Comparison of ENCODE assay signal across 22 mouse cellular contexts in genomic region chr1:50622870-50623607, GRCm38 (mm10).
DNase-seq lines count a peak whose midpoint lies in the region; ATAC-seq and TF ChIP-seq lines count a peak whose summit lies in the region.
"Had no signal": no experiment of that assay in that cellular context is flagged by ENCODE, and none has a peak within 500 bp of the region (broad histone marks: within the 10 kb centered on the region; RNA-seq: fewer than 3 reads in every experiment).

No protein-coding gene starts in this region.

- no peak overlapping the region for H3K4me3 ChIP-seq in limb, embryonic 11.5 days (ENCODE audit: low read depth, low read length)
- H3K4me3 ChIP-seq in limb, embryonic 10.5 days, result no peak overlapping the region
- no peak overlapping the region for H3K4me3 ChIP-seq in midbrain, embryonic 14.5 days (replicated peaks; ENCODE audit: low read depth, low read length)
- no peak overlapping the region for H3K4me3 ChIP-seq in midbrain, postnatal 0 days (ENCODE audit: low read depth, low read length)
- no peak overlapping the region for H3K4me3 ChIP-seq in neural tube, embryonic 13.5 days
- H3K4me3 ChIP-seq: embryonic facial prominence, embryonic 12.5 days; heart, embryonic 12.5 days; limb, embryonic 15.5 days had no signal

- H3K27ac ChIP-seq in limb, embryonic 11.5 days (replicated peaks; ENCODE audit: low read depth, low read length), result no peak overlapping the region
- no peak overlapping the region for H3K27ac ChIP-seq in limb, embryonic 10.5 days
- no peak overlapping the region for H3K27ac ChIP-seq in midbrain, embryonic 14.5 days (replicated peaks; ENCODE audit: low read depth, low read length)
- H3K27ac ChIP-seq in midbrain, postnatal 0 days (ENCODE audit: low read depth, low read length), result no peak overlapping the region
- peak overlapping the region; percentile 50 for H3K27ac ChIP-seq in neural tube, embryonic 13.5 days (replicated peaks)
- H3K27ac ChIP-seq: embryonic facial prominence, embryonic 12.5 days; limb, embryonic 15.5 days; liver, embryonic 14.5 days had no signal

- 20% methylated on average over 5 of the region's 5 CpGs for WGBS in limb, embryonic 11.5 days
- 46% methylated on average over 5 of the region's 5 CpGs for WGBS in limb, embryonic 10.5 days
- WGBS in midbrain, embryonic 14.5 days, result 51% methylated on average over 5 of the region's 5 CpGs
- whole genome bisulfite sequencing in midbrain, postnatal 0 days, result 59% methylated on average over 5 of the region's 5 CpGs
- WGBS in neural tube, embryonic 13.5 days, result 37% methylated on average over 5 of the region's 5 CpGs

- ATAC-seq in limb, embryonic 11.5 days (ENCODE audit: insufficient number of reproducible peaks, low FRiP score, low TSS enrichment, low read depth), result peak; percentile 70; the same call in 1 of the 2 replicates
- peak; percentile 62; the same call in 1 of the 2 replicates for ATAC-seq in midbrain, embryonic 14.5 days (ENCODE audit: low FRiP score, low TSS enrichment)
- no peak for ATAC-seq in midbrain, postnatal 0 days (ENCODE audit: low FRiP score)
- ATAC-seq in neural tube, embryonic 13.5 days (ENCODE audit: low read depth), result peak; percentile 84
- ATAC-seq: forebrain, postnatal 0 days; intestine, postnatal 0 days had no signal

- H3K36me3 ChIP-seq in limb, embryonic 11.5 days (ENCODE audit: control insufficient read depth, insufficient read depth, low read length), result no peaks in the 10 kb centered on the region
- no peaks in the 10 kb centered on the region for H3K36me3 ChIP-seq in limb, embryonic 10.5 days
- H3K36me3 ChIP-seq in midbrain, embryonic 14.5 days (ENCODE audit: control insufficient read depth, insufficient read depth, low read length), result no peaks in the 10 kb centered on the region
- no peaks in the 10 kb centered on the region for H3K36me3 ChIP-seq in midbrain, postnatal 0 days (ENCODE audit: insufficient read depth, low read length)
- H3K36me3 ChIP-seq in neural tube, embryonic 13.5 days, result no peaks in the 10 kb centered on the region
- H3K36me3 ChIP-seq: embryonic facial prominence, embryonic 12.5 days; heart, embryonic 12.5 days; limb, embryonic 15.5 days had no signal

- no peak overlapping the region for H3K4me2 ChIP-seq in limb, embryonic 11.5 days (ENCODE audit: low read depth, severe bottlenecking)
- no peak overlapping the region for H3K4me2 ChIP-seq in midbrain, embryonic 14.5 days (ENCODE audit: low read length)
- H3K4me2 ChIP-seq in midbrain, postnatal 0 days (ENCODE audit: low read depth, low read length, poor library complexity, severe bottlenecking), result no peak overlapping the region
- no peak overlapping the region for H3K4me2 ChIP-seq in neural tube, embryonic 13.5 days
- H3K4me2 ChIP-seq: embryonic facial prominence, embryonic 12.5 days; heart, embryonic 12.5 days; limb, embryonic 15.5 days had no signal

- no peaks in the 10 kb centered on the region for H3K9me3 ChIP-seq in limb, embryonic 11.5 days (ENCODE audit: control insufficient read depth, low read length)
- H3K9me3 ChIP-seq in limb, embryonic 10.5 days (replicated peaks), result no peaks in the 10 kb centered on the region
- H3K9me3 ChIP-seq in midbrain, embryonic 14.5 days (ENCODE audit: control insufficient read depth, low read length), result no peaks in the 10 kb centered on the region
- H3K9me3 ChIP-seq in midbrain, postnatal 0 days (ENCODE audit: low read length), result no peaks in the 10 kb centered on the region
- no peaks in the 10 kb centered on the region for H3K9me3 ChIP-seq in neural tube, embryonic 13.5 days
- H3K9me3 ChIP-seq: embryonic facial prominence, embryonic 12.5 days; heart, embryonic 12.5 days; limb, embryonic 15.5 days had no signal

- 0 out of 2 replicates have a peak, but pooled peaks cover 3% of the 10 kb centered on the region for H3K4me1 ChIP-seq in limb, embryonic 11.5 days (ENCODE audit: control insufficient read depth, insufficient read depth, low read length)
- peaks cover 15% of the 10 kb centered on the region; the same call in 1 of the 2 replicates for H3K4me1 ChIP-seq in limb, embryonic 10.5 days
- H3K4me1 ChIP-seq in midbrain, embryonic 14.5 days (ENCODE audit: control insufficient read depth, insufficient read depth, low read length), result no peaks in the 10 kb centered on the region
- no peaks in the 10 kb centered on the region for H3K4me1 ChIP-seq in midbrain, postnatal 0 days (ENCODE audit: insufficient read depth, low read length)
- H3K4me1 ChIP-seq in neural tube, embryonic 13.5 days (replicated peaks), result peaks cover 5% of the 10 kb centered on the region; the same call in 1 of the 2 replicates
- H3K4me1 ChIP-seq: embryonic facial prominence, embryonic 12.5 days; heart, embryonic 12.5 days; limb, embryonic 15.5 days had no signal

- no peak for DNase-seq in limb, embryonic 11.5 days (ENCODE audit: low spot score)
- DNase-seq in limb, embryonic 10.5 days (ENCODE audit: low spot score), result no peak
- DNase-seq in midbrain, embryonic 14.5 days, result peak; percentile 21
- no peak for DNase-seq in midbrain, postnatal 0 days (ENCODE audit: low spot score)
- peak; percentile 4 for DNase-seq in retina, postnatal 1 day
- no peak for DNase-seq in frontal cortex, adult 2 months (ENCODE audit: extremely low spot score in 1 of 2, low spot score in 1 of 2)
- DNase-seq: adrenal gland, adult 2 months; cerebellum, adult 11-12 months; cerebellum, postnatal 10 days; forebrain, postnatal 0 days; gastrocnemius, postnatal 25 days; heart, adult 18-20 months; heart, postnatal 10 days; kidney, postnatal 36 days; right cerebral cortex, postnatal 25 days; spleen, adult 18-20 months had no signal

- H3K27me3 ChIP-seq in limb, embryonic 11.5 days (ENCODE audit: control insufficient read depth, insufficient read depth, low read length), result no peaks in the 10 kb centered on the region
- H3K27me3 ChIP-seq in limb, embryonic 10.5 days (ENCODE audit: low read depth, poor library complexity, severe bottlenecking), result no peaks in the 10 kb centered on the region
- no peaks in the 10 kb centered on the region for H3K27me3 ChIP-seq in midbrain, embryonic 14.5 days (ENCODE audit: control insufficient read depth, insufficient read depth, low read length)
- no peaks in the 10 kb centered on the region for H3K27me3 ChIP-seq in midbrain, postnatal 0 days (ENCODE audit: insufficient read depth, low read length)
- no peaks in the 10 kb centered on the region for H3K27me3 ChIP-seq in neural tube, embryonic 13.5 days
- H3K27me3 ChIP-seq: embryonic facial prominence, embryonic 12.5 days; heart, embryonic 12.5 days; limb, embryonic 15.5 days had no signal

- no peak overlapping the region for H3K9ac ChIP-seq in limb, embryonic 11.5 days (ENCODE audit: low read length)
- H3K9ac ChIP-seq in midbrain, embryonic 14.5 days (replicated peaks; ENCODE audit: low read length), result no peak overlapping the region
- H3K9ac ChIP-seq in midbrain, postnatal 0 days (replicated peaks; ENCODE audit: low read length, poor library complexity, severe bottlenecking), result no peak overlapping the region
- H3K9ac ChIP-seq in neural tube, embryonic 13.5 days, result no peak overlapping the region
- H3K9ac ChIP-seq: embryonic facial prominence, embryonic 12.5 days; forebrain, postnatal 0 days; heart, embryonic 12.5 days; limb, embryonic 15.5 days; liver, embryonic 14.5 days had no signal

- no peak for TF ChIP-seq CTCF in midbrain, postnatal 0 days (IDR thresholded peaks at IDR 0.05)

Comparison
In these comparisons a context has a peak if more than half of its experiments do, and no peak if none do; other contexts are left out.
1. DNase-seq: peak in midbrain, embryonic 14.5 days (single experiment) and retina, postnatal 1 day (single experiment); none in limb, embryonic 11.5 days (single experiment), limb, embryonic 10.5 days (single experiment), midbrain, postnatal 0 days (single experiment) and frontal cortex, adult 2 months (0 of 2).